32 mouse cellular contexts compared by ENCODE assay signal in the genomic region with DNA sequence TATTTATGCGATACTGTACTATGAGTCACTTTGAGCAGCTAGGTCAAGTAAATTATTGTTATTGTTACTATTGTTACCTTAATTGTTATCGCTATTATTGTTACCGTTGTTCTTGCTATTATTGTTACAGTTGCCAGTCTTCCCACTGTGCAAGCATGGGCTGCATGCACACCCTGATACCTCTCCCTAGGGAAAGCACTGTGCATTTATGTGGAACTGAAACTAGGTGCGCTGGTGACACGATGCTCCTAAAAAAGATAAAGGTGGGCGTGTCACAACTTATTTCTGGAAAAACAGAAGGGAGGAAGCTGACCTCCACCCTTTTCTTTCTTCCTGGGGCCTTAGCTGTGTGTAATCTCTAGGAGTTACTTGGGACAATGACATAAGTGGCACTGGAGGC. TPM values are rescaled to one million over a fixed set of nuclear protein-coding genes. Genes with fewer than 3 reads are reported as not detected.
DNase-seq lines count a peak whose midpoint lies in the region; ATAC-seq and TF ChIP-seq lines count a peak whose summit lies in the region.
"Had no signal": no experiment of that assay in that cellular context is flagged by ENCODE, and none has a peak within 500 bp of the region (broad histone marks: within the 10 kb centered on the region; RNA-seq: fewer than 3 reads in every experiment).

No protein-coding gene starts in this region.

- 0 out of 2 replicates have a peak, but pooled peaks have one; percentile 19 for TF ChIP-seq EP300 in heart, adult 2 months (IDR thresholded peaks at IDR 0.05; ENCODE audit: insufficient read depth, low read depth, low read length)
- TF ChIP-seq EP300 in heart, postnatal 0 days (IDR thresholded peaks at IDR 0.05; ENCODE audit: low read depth): no peak

- no peaks in the 10 kb centered on the region for H3K27me3 ChIP-seq in heart, adult 2 months (ENCODE audit: control insufficient read depth, insufficient read depth, low read length)
- H3K27me3 ChIP-seq in liver, embryonic 12.5 days (replicated peaks): no peaks in the 10 kb centered on the region
- H3K27me3 ChIP-seq in heart, postnatal 0 days (ENCODE audit: control insufficient read depth, insufficient read depth, low read length): no peaks in the 10 kb centered on the region
- H3K27me3 ChIP-seq: embryonic facial prominence, embryonic 15.5 days; limb, embryonic 12.5 days; Patski had no signal

- peak overlapping the region; percentile 52 for H3K27ac ChIP-seq in heart, adult 2 months
- no peak overlapping the region; the same call in 1 of the 2 replicates for H3K27ac ChIP-seq in liver, embryonic 12.5 days
- peak overlapping the region; percentile 33; the same call in 1 of the 2 replicates for H3K27ac ChIP-seq in heart, postnatal 0 days (ENCODE audit: low read depth)
- H3K27ac ChIP-seq: embryonic facial prominence, embryonic 15.5 days; limb, embryonic 12.5 days; liver, embryonic 14.5 days; midbrain, embryonic 10.5 days had no signal

- TF ChIP-seq CTCF in heart, adult 2 months (IDR thresholded peaks at IDR 0.05): no peak
- TF ChIP-seq CTCF in heart, postnatal 0 days (IDR thresholded peaks at IDR 0.05; ENCODE audit: low read depth): no peak

- intact Hi-C loops in heart, adult 2 months (cut with DNase I): no loop called here
- intact Hi-C loops in heart, postnatal 14 days (cut with DNase I): loop anchor here (5.0 kb wide), 1 partner anchor 39 kb away; no protein-coding TSS in a partner anchor

- peak in 1 of 2 experiments; percentile 8 for DNase-seq in heart, adult 2 months
- DNase-seq in heart, postnatal 14 days: no peak
- no peak for DNase-seq in liver
- DNase-seq in heart, postnatal 0 days (ENCODE audit: low spot score): peak; percentile 9
- no peak for DNase-seq in thymus, postnatal 10 days (ENCODE audit: low spot score in 2 of 2)
- no peak for DNase-seq in thymus, postnatal 36 days
- DNase-seq: adrenal gland, postnatal 36 days; cerebellum, adult 9-10 months; kidney, postnatal 25 days; layer of hippocampus, postnatal 36 days; lung, postnatal 4 days; thymus, postnatal 14 days had no signal

- H3K79me2 ChIP-seq in heart, adult 2 months (replicated peaks; ENCODE audit: control insufficient read depth, insufficient read depth, low read length): no peaks in the 10 kb centered on the region

- no peak for ATAC-seq in liver, embryonic 12.5 days
- peak; percentile 39; the same call in 1 of the 2 replicates for ATAC-seq in heart, postnatal 0 days (ENCODE audit: insufficient read depth, low read depth)
- ATAC-seq: forebrain, embryonic 14.5 days; intestine, postnatal 0 days; midbrain, embryonic 16.5 days; Patski had no signal

- 0 out of 2 replicates have a peak overlapping the region, but pooled peaks have one; percentile 8 for H3K4me2 ChIP-seq in liver, embryonic 12.5 days
- H3K4me2 ChIP-seq in heart, postnatal 0 days (ENCODE audit: low read depth, low read length): peak overlapping the region; percentile 13; the same call in 1 of the 2 replicates
- H3K4me2 ChIP-seq: embryonic facial prominence, embryonic 15.5 days; limb, embryonic 12.5 days had no signal

- H3K4me3 ChIP-seq in heart, adult 2 months: no peak overlapping the region
- H3K4me3 ChIP-seq in liver, embryonic 12.5 days: no peak overlapping the region
- H3K4me3 ChIP-seq in heart, postnatal 0 days (ENCODE audit: low read depth, low read length): no peak overlapping the region
- H3K4me3 ChIP-seq: embryonic facial prominence, embryonic 15.5 days; limb, embryonic 12.5 days; midbrain, embryonic 10.5 days; myocyte had no signal

- H3K36me3 ChIP-seq in heart, adult 2 months (ENCODE audit: control insufficient read depth, insufficient read depth, low read length): no peaks in the 10 kb centered on the region; the same call in 1 of the 2 replicates
- H3K36me3 ChIP-seq in liver, embryonic 12.5 days: no peaks in the 10 kb centered on the region
- no peaks in the 10 kb centered on the region for H3K36me3 ChIP-seq in heart, postnatal 0 days (replicated peaks; ENCODE audit: control insufficient read depth, insufficient read depth, low read length)
- H3K36me3 ChIP-seq: embryonic facial prominence, embryonic 15.5 days; G1E; limb, embryonic 12.5 days; midbrain, embryonic 10.5 days had no signal

- no peak for TF ChIP-seq POLR2A in heart, adult 2 months (IDR thresholded peaks at IDR 0.05; ENCODE audit: insufficient read depth, low read depth, low read length)

- H3K9me3 ChIP-seq in liver, embryonic 12.5 days (replicated peaks): no peaks in the 10 kb centered on the region
- H3K9me3 ChIP-seq in heart, postnatal 0 days (replicated peaks; ENCODE audit: control insufficient read depth, low read length): no peaks in the 10 kb centered on the region
- H3K9me3 ChIP-seq: embryonic facial prominence, embryonic 15.5 days; G1E; limb, embryonic 12.5 days; midbrain, embryonic 10.5 days had no signal

- H3K4me1 ChIP-seq in heart, adult 2 months (ENCODE audit: control insufficient read depth, insufficient read depth, low read length): peaks cover 5% of the 10 kb centered on the region
- H3K4me1 ChIP-seq in liver, embryonic 12.5 days: peaks cover 15% of the 10 kb centered on the region
- no peaks in the 10 kb centered on the region for H3K4me1 ChIP-seq in heart, postnatal 0 days (ENCODE audit: control insufficient read depth, insufficient read depth)
- H3K4me1 ChIP-seq: embryonic facial prominence, embryonic 15.5 days; midbrain, embryonic 10.5 days had no signal

- 43% methylated on average over 6 of the region's 6 CpGs for WGBS in heart, adult 2 months
- WGBS in liver, embryonic 12.5 days (ENCODE audit: insufficient replicate concordance): 42% methylated on average over 6 of the region's 6 CpGs
- WGBS in heart, postnatal 0 days: 52% methylated on average over 6 of the region's 6 CpGs

- no peak overlapping the region for H3K9ac ChIP-seq in heart, adult 2 months (ENCODE audit: low read depth, low read length)
- no peak overlapping the region for H3K9ac ChIP-seq in liver, embryonic 12.5 days
- no peak overlapping the region for H3K9ac ChIP-seq in heart, postnatal 0 days (replicated peaks; ENCODE audit: low read depth, low read length)
- H3K9ac ChIP-seq: embryonic facial prominence, embryonic 15.5 days; limb, embryonic 12.5 days; liver, embryonic 14.5 days had no signal

RNA-seq across cellular contexts. Expression of a gene that starts 16.4 kb away (rescaled TPM):
- total RNA-seq in heart, adult 2 months (2021): not detected
- not detected in 2 replicates for polyA plus RNA-seq in heart, adult 2 months (2012; rRNA removed)
- not detected for total RNA-seq in heart, postnatal 14 days (2021)
- polyA plus RNA-seq in liver, embryonic 12.5 days (2016; fragmentation: Nextera tagmentation; extraction: Ambion mirVana): not detected in 2 replicates
- not detected in 2 replicates for total RNA-seq in heart, postnatal 0 days (2014; rRNA removed; ENCODE audit: low replicate concordance)
- polyA plus RNA-seq in heart, postnatal 0 days (2015; fragmentation: Nextera tagmentation; extraction: Ambion mirVana): not detected in 2 replicates
- total RNA-seq: adrenal gland, adult 18-20 months; adrenal gland, postnatal 36 days; G1E; gastrocnemius, adult 8-10 months; layer of hippocampus, adult 8-10 months; layer of hippocampus, postnatal 36 days; left cerebral cortex, postnatal 10 days had no signal
- polyA plus RNA-seq: embryonic facial prominence, embryonic 15.5 days; forebrain, embryonic 14.5 days; G1E; hindbrain, embryonic 11.5 days; intestine, postnatal 0 days; kidney, embryonic 14.5 days; limb, embryonic 12.5 days; liver, embryonic 14.5 days; lung, embryonic 16.5 days; midbrain, embryonic 10.5 days; midbrain, embryonic 16.5 days; myocyte; neural tube, embryonic 14.5 days; Patski; small intestine, adult 2 months had no signal

RNA-seq across cellular contexts. Expression of a gene that starts 41.8 kb away (rescaled TPM):
- total RNA-seq in heart, adult 2 months (2021): 10 to 100 TPM; 58.9 to 60.4 TPM
- 16.1 and 31.2 TPM in 2 replicates for polyA plus RNA-seq in heart, adult 2 months (2012; rRNA removed)
- total RNA-seq in heart, postnatal 14 days (2021): 10 to 100 TPM; 74.0 to 80.5 TPM
- polyA plus RNA-seq in liver, embryonic 12.5 days (2016; fragmentation: Nextera tagmentation; extraction: Ambion mirVana): 34.8 and 36.8 TPM in 2 replicates
- 55.7 and 63.4 TPM in 2 replicates for total RNA-seq in heart, postnatal 0 days (2014; rRNA removed; ENCODE audit: low replicate concordance)
- 20.5 and 22.6 TPM in 2 replicates for polyA plus RNA-seq in heart, postnatal 0 days (2015; fragmentation: Nextera tagmentation; extraction: Ambion mirVana)
